Mouse (Mus musculus) limb, embryonic 14.5 days (tissue): ENCODE results near the gene F13a1. TPM values are rescaled to one million over a fixed set of nuclear protein-coding genes. Genes with fewer than 3 reads are reported as not detected.

Experiments used
- ATAC-seq: fragments of 200-750 bp; cut with Nextera tagmentation; 2 replicates; pipeline ENCODE4 v1.8.0; 2017; ENCODE audit warnings: low read depth, moderate number of reproducible peaks, moderate TSS enrichment; ENCODE audit not compliant: low FRiP score
- DNase-seq: peaks from one replicate; pipeline ENCODE4 v3.0.0-alpha.2; 2015; ENCODE audit warnings: low spot score
- H3K27ac ChIP-seq: fragments of 300-500 bp; sonication (generic); replicated peaks from 2 replicates; pipeline ENCODE4 v1.5.1; 2014; ENCODE audit warnings: low read depth, mild to moderate bottlenecking, low read length, moderate library complexity, mixed read lengths
- H3K27me3 ChIP-seq: fragments of 300-500 bp; sonication (generic); 2 replicates; pipeline ENCODE4 v1.6.1; 2014; ENCODE audit warnings: low read length, mixed read lengths; ENCODE audit not compliant: control insufficient read depth, insufficient read depth
- H3K36me3 ChIP-seq: fragments of 300-500 bp; sonication (generic); 2 replicates; pipeline ENCODE4 v1.6.1; 2014; ENCODE audit warnings: mild to moderate bottlenecking, low read length, moderate library complexity, mixed read lengths; ENCODE audit not compliant: control insufficient read depth, insufficient read depth
- H3K4me1 ChIP-seq: fragments of 300-500 bp; sonication (generic); 2 replicates; pipeline ENCODE4 v1.6.1; 2014; ENCODE audit warnings: antibody characterized with exemption, low read length, mixed read lengths; ENCODE audit not compliant: control insufficient read depth, insufficient read depth
- H3K4me2 ChIP-seq: fragments of 300-500 bp; sonication (generic); replicated peaks from 2 replicates; pipeline ENCODE4 v1.6.1; 2014; ENCODE audit warnings: low read depth, mild to moderate bottlenecking, low read length, moderate library complexity; ENCODE audit not compliant: severe bottlenecking
- H3K4me3 ChIP-seq: fragments of 300-500 bp; sonication (generic); replicated peaks from 2 replicates; pipeline ENCODE4 v1.5.1; 2014; ENCODE audit warnings: low read length
- H3K9ac ChIP-seq: fragments of 300-500 bp; sonication (generic); 2 replicates; pipeline ENCODE4 v1.6.1; 2014; ENCODE audit warnings: mild to moderate bottlenecking, low read depth, low read length, moderate library complexity; ENCODE audit not compliant: severe bottlenecking
- H3K9me3 ChIP-seq: fragments of 300-500 bp; sonication (generic); 2 replicates; pipeline ENCODE4 v1.6.1; 2016; ENCODE audit warnings: low read length; ENCODE audit not compliant: control insufficient read depth
- POLR2A ChIP-seq: fragments of 200-500 bp; IDR thresholded peaks from 2 replicates; pipeline ENCODE4 v1.8.0; 2012; ENCODE audit warnings: inconsistent platforms, mild to moderate bottlenecking, moderate library complexity, borderline replicate concordance; ENCODE audit not compliant: insufficient read depth, insufficient read length; ENCODE audit errors: extremely low read depth
- WGBS: fragments of 180-500 bp; shearing (Covaris S2); extraction: QIAGEN DNeasy Blood & Tissue Kit; methylation state at CpG from one replicate; pipeline ENCODE4 v1.1.7; 2014; 5-methylcytosine and 5-hydroxymethylcytosine counted together
- polyA plus RNA-seq, 2 experiments: library from polyadenylated mRNA; depleted of rRNA in 1 of 2; stranded (reverse) in 1 of 2; unstranded in 1 of 2; fragments of >200 nt; fragmentation: Nextera tagmentation in 1 of 2; extraction: Ambion mirVana in 1 of 2; gene quantifications; 2 replicates each; pipeline versions ENCODE4 v1.2.1 to v1.2.3; 2012 to 2014

F13a1 gene
- polyA plus RNA-seq, 2 experiments = 12.9 to 17.3 TPM

- Histone ChIP-seq H3K9ac (no peak overlapping the region), H3K9me3 (no peaks in the 10 kb centered on the region), H3K27ac (no peak overlapping the region), H3K4me3 (no peak overlapping the region), H3K27me3 (no peaks in the 10 kb centered on the region), H3K4me2 (no peak overlapping the region), H3K36me3 (no peaks in the 10 kb centered on the region), H3K4me1 (no peaks in the 10 kb centered on the region)
- peak; percentile 53 for DNase-seq
- peak; percentile 76; the same call in 1 of the 2 replicates for ATAC-seq
- no peak for TF ChIP-seq POLR2A
- WGBS = 58% methylated on average over 5 of the region's 5 CpGs
These were observed 56.5 kb downstream of the F13a1 start for GRCm38 (mm10) chr13:36993593-36993992.

- Histone ChIP-seq H3K9me3 (no peaks in the 10 kb centered on the region), H3K36me3 (no peaks in the 10 kb centered on the region), H3K4me2 (no peak overlapping the region), H3K27me3 (no peaks in the 10 kb centered on the region), H3K4me1 (no peaks in the 10 kb centered on the region), H3K4me3 (no peak overlapping the region), H3K9ac (no peak overlapping the region), H3K27ac (no peak overlapping the region)
- 70% methylated on average over 4 of the region's 4 CpGs for WGBS
- TF ChIP-seq POLR2A = no peak
- DNase-seq (no peak), ATAC-seq (no peak)
These were observed 61.7 kb downstream of the F13a1 start for GRCm38 (mm10) chr13:36988392-36988791.

- TF ChIP-seq POLR2A = no peak
- Histone ChIP-seq H3K27me3 (no peaks in the 10 kb centered on the region), H3K9ac (no peak overlapping the region), H3K4me1 (no peaks in the 10 kb centered on the region), H3K27ac (no peak overlapping the region), H3K36me3 (no peaks in the 10 kb centered on the region), H3K4me2 (no peak overlapping the region), H3K4me3 (no peak overlapping the region), H3K9me3 (no peaks in the 10 kb centered on the region)
- DNase-seq (no peak), ATAC-seq (no peak)
- 72% methylated on average over 2 of the region's 2 CpGs for WGBS
These were observed 77.0 kb downstream of the F13a1 start for GRCm38 (mm10) chr13:36973016-36973415.

- 88% methylated on average over 3 of the region's 3 CpGs for WGBS
- no peak for ATAC-seq
These were observed 77.8 kb downstream of the F13a1 start for GRCm38 (mm10) chr13:36972226-36972625.

GRCm38 (mm10) chr13:36962926-36963325, 87.1 kb downstream of the F13a1 start:
- Histone ChIP-seq H3K27ac (no peak overlapping the region), H3K9me3 (no peaks in the 10 kb centered on the region), H3K27me3 (no peaks in the 10 kb centered on the region), H3K4me3 (no peak overlapping the region), H3K36me3 (no peaks in the 10 kb centered on the region), H3K9ac (no peak overlapping the region), H3K4me2 (no peak overlapping the region), H3K4me1 (no peaks in the 10 kb centered on the region)
- no peak for TF ChIP-seq POLR2A
- ATAC-seq = no peak
- no peak for DNase-seq

More at GRCm38 (mm10) chr13:36972226-36972625, 77.8 kb downstream of the F13a1 start:
- no peaks in the 10 kb centered on the region for H3K9me3 ChIP-seq
- H3K36me3 ChIP-seq = no peaks in the 10 kb centered on the region
- H3K4me2 ChIP-seq = no peak overlapping the region
- no peaks in the 10 kb centered on the region for H3K27me3 ChIP-seq
- H3K4me3 ChIP-seq = no peak overlapping the region
- H3K27ac ChIP-seq = no peak overlapping the region
- H3K9ac ChIP-seq = no peak overlapping the region
- no peak for DNase-seq
- H3K4me1 ChIP-seq = no peaks in the 10 kb centered on the region
- no peak for TF ChIP-seq POLR2A

- no peak overlapping the region for H3K27ac ChIP-seq
- DNase-seq = no peak
- no peak for ATAC-seq
- H3K9ac ChIP-seq = no peak overlapping the region
- H3K27me3 ChIP-seq = no peaks in the 10 kb centered on the region
- WGBS = 67% methylated on average over 3 of the region's 3 CpGs
- no peak overlapping the region for H3K4me3 ChIP-seq
- H3K4me1 ChIP-seq = no peaks in the 10 kb centered on the region
- TF ChIP-seq POLR2A = no peak
- no peaks in the 10 kb centered on the region for H3K36me3 ChIP-seq
- H3K9me3 ChIP-seq = no peaks in the 10 kb centered on the region
- no peak overlapping the region for H3K4me2 ChIP-seq
These were observed 91.0 kb downstream of the F13a1 start for GRCm38 (mm10) chr13:36958996-36959395.
